Comparison of ENCODE assay signal across 8 mouse cellular contexts in the genomic region with DNA sequence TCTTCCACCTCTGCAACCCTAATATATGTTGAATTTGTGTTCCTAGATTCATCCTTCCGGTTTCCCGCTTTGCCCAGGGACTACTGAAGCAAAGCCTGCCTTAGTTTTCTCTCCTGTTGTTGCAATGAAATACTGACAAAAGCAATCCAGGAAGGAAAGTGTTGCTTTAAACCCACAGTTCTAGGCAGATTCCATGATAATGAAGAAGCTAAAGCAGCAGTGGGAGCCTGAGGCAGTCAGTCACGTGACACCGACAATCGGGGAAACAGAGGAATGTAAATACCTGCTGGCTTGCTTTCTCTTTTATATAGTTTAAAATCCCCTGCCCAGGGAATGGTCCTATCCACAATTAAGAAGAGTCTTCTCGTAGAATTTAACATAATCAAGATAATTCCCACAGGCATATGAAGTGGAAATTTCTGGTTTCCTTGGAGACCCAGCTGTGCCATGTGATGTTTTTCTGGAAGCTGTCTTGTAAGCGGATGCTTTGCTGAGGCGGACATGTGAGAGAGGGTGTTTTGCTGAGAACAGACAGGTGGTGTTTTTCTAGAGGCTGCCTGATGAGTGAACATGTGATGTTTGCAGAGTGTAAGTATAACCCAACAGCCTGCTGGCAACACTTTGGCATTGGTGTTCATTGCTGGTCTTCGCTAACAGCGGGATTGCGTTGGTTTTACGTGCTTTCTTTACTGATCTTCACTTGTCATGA.
DNase-seq lines count a peak whose midpoint lies in the region; ATAC-seq and TF ChIP-seq lines count a peak whose summit lies in the region.

No protein-coding gene starts in this region.

- peak overlapping the region; percentile 37 for H3K27ac ChIP-seq in midbrain, embryonic 16.5 days (ENCODE audit: low read length)

- peak; percentile 4 to 10 for DNase-seq in lung, adult 18-20 months
- no peak for DNase-seq in lung, adult 2 months
- DNase-seq in frontal cortex, adult 2 months (ENCODE audit: extremely low spot score in 1 of 2, low spot score in 1 of 2): peak; percentile 35 to 54
- DNase-seq in layer of hippocampus, adult 9-11 months: peak; percentile 80
- DNase-seq in yolk sac, embryonic 10.5 days (ENCODE audit: low spot score): no peak
- DNase-seq in spleen, adult 18-20 months: no peak
- no peak for DNase-seq in urinary bladder, postnatal 14 days (ENCODE audit: low spot score)

- H3K4me2 ChIP-seq in midbrain, embryonic 16.5 days (ENCODE audit: low read length): peak overlapping the region; percentile 37

- ATAC-seq in midbrain, embryonic 16.5 days: peak; percentile 71

- H3K9ac ChIP-seq in midbrain, embryonic 16.5 days (ENCODE audit: low read depth, low read length): no peak overlapping the region

- H3K4me1 ChIP-seq in lung, adult 2 months (ENCODE audit: control insufficient read depth, insufficient read depth, low read length): no peaks in the 10 kb centered on the region
- H3K4me1 ChIP-seq in midbrain, embryonic 16.5 days (ENCODE audit: control insufficient read depth, insufficient read depth, low read length): peaks cover 5% of the 10 kb centered on the region

- no peaks in the 10 kb centered on the region for H3K27me3 ChIP-seq in midbrain, embryonic 16.5 days (ENCODE audit: control insufficient read depth, insufficient read depth, low read depth, low read length)

- no peaks in the 10 kb centered on the region for H3K9me3 ChIP-seq in midbrain, embryonic 16.5 days (replicated peaks; ENCODE audit: control insufficient read depth, low read length, poor library complexity, severe bottlenecking)

- H3K4me3 ChIP-seq in lung, adult 2 months (replicated peaks; ENCODE audit: extremely low read depth, low read depth, low read length): no peak overlapping the region
- peak overlapping the region; percentile 15 for H3K4me3 ChIP-seq in midbrain, embryonic 16.5 days (ENCODE audit: low read depth, low read length)

- no peaks in the 10 kb centered on the region for H3K36me3 ChIP-seq in midbrain, embryonic 16.5 days (ENCODE audit: control insufficient read depth, insufficient read depth, low read length)

- 43% methylated on average over 12 of the region's 12 CpGs for WGBS in lung, adult 2 months
- WGBS in midbrain, embryonic 16.5 days: 50% methylated on average over 12 of the region's 12 CpGs

- TF ChIP-seq CTCF in lung, adult 2 months (IDR thresholded peaks at IDR 0.05; ENCODE audit: insufficient read depth, low read length): no peak

- TF ChIP-seq POLR2A in lung, adult 2 months (IDR thresholded peaks at IDR 0.05; ENCODE audit: borderline replicate concordance, extremely low read depth, low read depth, low read length): no peak

Comparison
In these comparisons a context has a peak if more than half of its experiments do, and no peak if none do; other contexts are left out.
1. DNase-seq: peak in lung, adult 18-20 months (2 of 2), frontal cortex, adult 2 months (2 of 2) and layer of hippocampus, adult 9-11 months (single experiment); none in lung, adult 2 months (single experiment), yolk sac, embryonic 10.5 days (single experiment), spleen, adult 18-20 months (0 of 2) and urinary bladder, postnatal 14 days (single experiment).